Mouse (Mus musculus): ENCODE data around the gene Coq9. TPM values are rescaled to one million over a fixed set of nuclear protein-coding genes. Genes with fewer than 3 reads are reported as not detected.

Coq9 gene
- total and polyA plus RNA-seq, 3 experiments = 48.5 to 82.2 (median 68.8) TPM

DNA sequence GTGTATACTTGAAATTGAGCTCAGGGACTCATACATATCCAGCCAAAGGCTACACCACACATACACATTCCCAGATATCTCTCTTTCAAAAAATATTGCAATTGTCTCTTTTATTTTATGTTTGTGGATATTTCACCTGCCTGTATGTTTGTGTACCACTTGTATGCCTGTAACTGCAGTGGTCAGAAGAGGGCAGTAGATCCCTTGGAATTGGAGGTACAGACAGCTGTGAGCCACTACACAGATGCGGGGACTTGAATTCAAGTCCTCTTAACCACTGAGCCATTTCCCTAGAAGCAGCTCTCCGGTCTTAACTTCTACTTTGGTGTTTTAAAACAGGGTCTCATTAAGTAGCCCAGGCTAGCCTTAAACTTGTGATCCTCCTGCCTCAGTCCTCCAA is 43.3 kb upstream of the Coq9 start:
- Histone ChIP-seq H3K27ac (ENCODE audit: insufficient read depth, low read depth) (no peak overlapping the region), H3K4me3 (replicated peaks in 1 of 3; ENCODE audit: low read depth in 2 of 3, low read length in 2 of 3, poor library complexity in 1 of 3) (no peak overlapping the region), H3K79me2 (replicated peaks; ENCODE audit: control insufficient read depth, extremely low read depth, insufficient read depth, poor library complexity, severe bottlenecking) (no peaks in the 10 kb centered on the region), H3K9me3 (replicated peaks; ENCODE audit: low read length) (no peaks in the 10 kb centered on the region), H3K9ac (ENCODE audit: insufficient read depth, low read depth) (no peak overlapping the region), H3K36me3 (replicated peaks in 1 of 2; ENCODE audit: control insufficient read depth in 1 of 2, insufficient read depth in 1 of 2, low read length in 1 of 2) (no peaks in the 10 kb centered on the region), H3K4me2 (ENCODE audit: insufficient read depth, low read depth, poor library complexity, severe bottlenecking) (no peak overlapping the region), H3K4me1 (ENCODE audit: control insufficient read depth in 1 of 2, insufficient read depth in 2 of 2) (peaks cover 0 to 2% of the 10 kb centered on the region in 2 experiments; a peak in 1 of 4 replicates), H3K27me3 (replicated peaks) (no peaks in the 10 kb centered on the region)
- DNase-seq (ENCODE audit: extremely low read depth) = no peak
- dilution Hi-C loops (cut with MboI; ENCODE audit: extremely low pct_ligation_motif_present, extremely low pct_unique_long_range_greater_than_20kb, low sequenced_read_pairs) = no loop called here
- peak; percentile 35 for TF ChIP-seq SMC3 (IDR thresholded peaks at IDR 0.05; ENCODE audit: low read depth, low read length)
- peak in 1 of 2 experiments; percentile 50; a peak in 2 of 4 replicates for TF ChIP-seq CTCF (conservative IDR thresholded peaks at IDR 0.05 in 1 of 2, IDR thresholded peaks at IDR 0.05 in 1 of 2; ENCODE audit: low read depth in 2 of 2, low read length in 2 of 2)
- TF ChIP-seq RAD21 (IDR thresholded peaks at IDR 0.05; ENCODE audit: low read depth, low read length) = peak; percentile 36
- no peak for TF ChIP-seq MEF2A (IDR thresholded peaks at IDR 0.05; ENCODE audit: borderline replicate concordance, low read depth, low read length)
- TF ChIP-seq MAX (IDR thresholded peaks at IDR 0.05; ENCODE audit: low read length) = no peak
- in situ Hi-C loops (cut with MboI; ENCODE audit: low pct_ligation_motif_present, low pct_unique_long_range_greater_than_20kb, low sequenced_read_pairs) = no loop called here

DNA sequence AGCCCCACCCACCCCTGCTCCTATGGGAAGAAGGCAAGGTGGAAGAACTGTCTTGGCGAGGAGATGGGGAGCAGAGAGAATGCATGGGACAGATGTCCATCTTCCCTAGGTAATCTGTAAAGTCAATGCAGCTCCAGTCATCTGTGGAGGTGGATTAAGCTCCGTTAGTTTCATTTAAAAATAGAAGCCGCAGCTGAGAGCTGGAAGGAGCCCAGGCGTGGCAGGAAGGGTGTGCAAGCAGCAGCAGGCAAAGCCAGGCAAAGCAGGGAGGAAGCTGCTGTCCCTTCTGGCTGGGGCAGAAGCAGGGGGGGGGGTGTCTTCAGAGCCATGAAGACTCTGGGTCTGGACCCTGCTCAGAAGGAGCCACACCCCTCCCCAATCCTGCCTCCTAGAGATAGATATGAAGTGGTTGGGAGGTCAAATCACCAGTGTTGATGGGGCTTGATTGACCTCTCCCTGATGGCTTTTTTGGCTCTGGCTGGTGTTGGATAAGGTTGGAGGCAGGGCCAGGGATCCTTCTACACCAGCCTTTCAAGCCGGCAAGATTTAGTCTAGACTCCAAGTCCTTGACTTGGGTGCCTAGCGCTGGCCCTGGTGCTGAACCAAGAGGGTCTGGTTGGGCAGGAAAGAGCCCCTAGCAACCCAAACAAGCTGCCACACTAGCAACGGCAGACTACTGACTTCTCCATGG is 37.7 kb upstream of the Coq9 start:
- H3K27ac ChIP-seq (ENCODE audit: insufficient read depth, low read depth) = no peak overlapping the region
- DNase-seq (ENCODE audit: extremely low read depth) = no peak
- no peaks in the 10 kb centered on the region for H3K9me3 ChIP-seq (replicated peaks; ENCODE audit: low read length)
- dilution Hi-C loops (cut with MboI; ENCODE audit: extremely low pct_ligation_motif_present, extremely low pct_unique_long_range_greater_than_20kb, low sequenced_read_pairs) (no loop called here), in situ Hi-C loops (cut with MboI; ENCODE audit: low pct_ligation_motif_present, low pct_unique_long_range_greater_than_20kb, low sequenced_read_pairs) (no loop called here)
- H3K27me3 ChIP-seq (replicated peaks) = no peaks in the 10 kb centered on the region
- no peak for TF ChIP-seq ZKSCAN1 (IDR thresholded peaks at IDR 0.05; ENCODE audit: borderline replicate concordance, low read depth, low read length)
- 0 out of 2 replicates have a peak, but pooled peaks have one; percentile 24 for TF ChIP-seq SIN3A (IDR thresholded peaks at IDR 0.05; ENCODE audit: low read length)
- H3K9ac ChIP-seq (ENCODE audit: insufficient read depth, low read depth) = no peak overlapping the region
- no peaks in the 10 kb centered on the region for H3K36me3 ChIP-seq (replicated peaks in 1 of 2; ENCODE audit: control insufficient read depth in 1 of 2, insufficient read depth in 1 of 2, low read length in 1 of 2)
- no peaks in the 10 kb centered on the region for H3K79me2 ChIP-seq (replicated peaks; ENCODE audit: control insufficient read depth, extremely low read depth, insufficient read depth, poor library complexity, severe bottlenecking)
- no peak overlapping the region for H3K4me3 ChIP-seq (replicated peaks in 1 of 3; ENCODE audit: low read depth in 2 of 3, low read length in 2 of 3, poor library complexity in 1 of 3)
- no peak overlapping the region; the same call in 1 of the 2 replicates for H3K4me2 ChIP-seq (ENCODE audit: insufficient read depth, low read depth, poor library complexity, severe bottlenecking)
- peaks cover 27 to 42% of the 10 kb centered on the region in 2 experiments for H3K4me1 ChIP-seq (ENCODE audit: control insufficient read depth in 1 of 2, insufficient read depth in 2 of 2)

DNA sequence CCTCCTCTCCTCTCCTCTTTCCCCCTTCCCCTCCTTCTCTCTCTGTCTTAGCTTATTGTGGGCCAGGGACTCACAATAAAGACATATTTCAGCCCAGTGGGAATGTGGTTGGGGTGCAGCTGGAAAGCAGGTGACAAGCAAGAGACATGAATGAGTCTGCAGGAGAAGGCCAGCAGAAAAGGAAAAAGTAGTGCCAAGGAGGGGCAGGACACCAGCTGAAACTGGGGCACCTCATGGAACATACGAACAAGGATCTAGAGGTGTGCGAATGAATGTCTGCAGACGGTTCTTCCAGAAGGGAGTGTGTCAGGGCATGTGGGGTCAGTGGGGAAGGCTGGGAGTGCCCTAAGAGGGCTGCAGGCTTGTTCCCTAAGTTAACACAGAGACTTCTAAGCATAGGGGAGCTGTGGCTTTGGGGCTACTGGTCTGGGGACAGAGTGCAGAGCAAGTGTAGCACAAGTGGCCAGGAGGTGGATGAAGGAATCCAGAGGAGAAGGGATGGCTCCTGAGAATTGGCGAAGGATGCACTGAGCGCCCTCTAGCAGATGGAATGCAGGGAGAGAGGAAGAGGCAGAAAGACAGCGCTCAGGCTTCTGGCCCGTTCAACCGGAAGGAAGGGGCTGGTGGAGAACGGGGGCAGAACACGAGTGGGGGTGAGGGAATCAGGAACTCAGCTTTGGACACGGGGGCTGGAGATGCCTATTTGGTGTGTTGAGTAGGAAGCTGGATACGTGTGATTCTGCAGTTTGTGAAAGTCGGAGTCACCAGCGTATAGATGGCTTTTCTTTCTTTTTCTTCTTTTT is 36.6 kb upstream of the Coq9 start:
- dilution Hi-C loops (cut with MboI; ENCODE audit: extremely low pct_ligation_motif_present, extremely low pct_unique_long_range_greater_than_20kb, low sequenced_read_pairs) = no loop called here
- H3K9me3 ChIP-seq (replicated peaks; ENCODE audit: low read length) = no peaks in the 10 kb centered on the region
- no peak for DNase-seq (ENCODE audit: extremely low read depth)
- in situ Hi-C loops (cut with MboI; ENCODE audit: low pct_ligation_motif_present, low pct_unique_long_range_greater_than_20kb, low sequenced_read_pairs) = no loop called here
- H3K4me1 ChIP-seq (ENCODE audit: control insufficient read depth in 1 of 2, insufficient read depth in 2 of 2) = peaks cover 27 to 46% of the 10 kb centered on the region in 2 experiments
- no peak overlapping the region for H3K9ac ChIP-seq (ENCODE audit: insufficient read depth, low read depth)
- no peaks in the 10 kb centered on the region for H3K27me3 ChIP-seq (replicated peaks)
- no peak overlapping the region for H3K4me3 ChIP-seq (replicated peaks in 1 of 3; ENCODE audit: low read depth in 2 of 3, low read length in 2 of 3, poor library complexity in 1 of 3)
- no peaks in the 10 kb centered on the region for H3K79me2 ChIP-seq (replicated peaks; ENCODE audit: control insufficient read depth, extremely low read depth, insufficient read depth, poor library complexity, severe bottlenecking)
- no peaks in the 10 kb centered on the region for H3K36me3 ChIP-seq (replicated peaks in 1 of 2; ENCODE audit: control insufficient read depth in 1 of 2, insufficient read depth in 1 of 2, low read length in 1 of 2)
- TF ChIP-seq CHD2 (IDR thresholded peaks at IDR 0.05; ENCODE audit: low read length) = no peak
- TF ChIP-seq CTCF (conservative IDR thresholded peaks at IDR 0.05 in 1 of 2, IDR thresholded peaks at IDR 0.05 in 1 of 2; ENCODE audit: low read depth in 2 of 2, low read length in 2 of 2) = peak in 1 of 2 experiments; percentile 13; a peak in 1 of 4 replicates
- H3K4me2 ChIP-seq (ENCODE audit: insufficient read depth, low read depth, poor library complexity, severe bottlenecking) = no peak overlapping the region
- H3K27ac ChIP-seq (ENCODE audit: insufficient read depth, low read depth) = no peak overlapping the region

Data from CH12.LX (cell line).